Mouse (Mus musculus): ENCODE data around the gene Cap2.

DNA sequence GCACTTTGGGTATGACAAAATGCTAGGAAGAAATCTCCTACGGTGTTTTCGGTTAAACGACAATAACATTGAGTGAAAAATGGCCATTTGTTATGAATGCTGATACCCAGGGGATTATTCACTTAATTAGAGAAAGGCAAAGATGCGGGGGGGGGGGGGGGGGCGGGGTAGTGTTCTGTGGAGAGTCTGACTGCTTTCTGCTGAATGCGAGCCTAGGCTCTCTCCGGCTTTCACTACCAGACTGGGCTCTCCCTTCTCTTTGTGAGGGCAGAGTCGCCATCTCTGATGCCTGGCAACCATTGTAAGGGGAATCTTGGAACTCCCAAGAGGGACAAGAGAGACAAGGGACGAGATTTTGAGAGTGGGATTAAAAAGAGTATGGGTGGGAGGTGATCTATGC lies 43.4 kb downstream of the Cap2 start:
- TF ChIP-seq CTCF (IDR thresholded peaks at IDR 0.05; ENCODE audit: borderline replicate concordance, extremely low read depth, insufficient read depth, insufficient read length), result no peak
- no peak for TF ChIP-seq POLR2A (IDR thresholded peaks at IDR 0.05; ENCODE audit: borderline replicate concordance, extremely low read depth, insufficient read depth, insufficient read length, poor library complexity, severe bottlenecking)
